Mouse (Mus musculus): ENCODE measurements around the gene Fblim1. TPM values are rescaled to one million over a fixed set of nuclear protein-coding genes. Genes with fewer than 3 reads are reported as not detected.

The Fblim1 gene
- polyA plus RNA-seq, 1 experiment from 2014 or later: 29.1 TPM

GRCm38 (mm10) chr4:141645988-141646387 lies 40.1 kb upstream of the Fblim1 start:
- H3K4me1 ChIP-seq (ENCODE audit: control insufficient read depth, insufficient read depth, low read length): peaks cover 13% of the 10 kb centered on the region
- H3K4me2 ChIP-seq (ENCODE audit: low read depth, low read length): no peak overlapping the region
- no peak overlapping the region for H3K27ac ChIP-seq (ENCODE audit: low read depth, low read length)
- no peak overlapping the region for H3K4me3 ChIP-seq (ENCODE audit: low read depth, low read length)
- H3K9ac ChIP-seq (replicated peaks; ENCODE audit: low read depth, low read length): no peak overlapping the region
- no peak for ATAC-seq (ENCODE audit: low read depth)
- no peaks in the 10 kb centered on the region for H3K27me3 ChIP-seq (ENCODE audit: control insufficient read depth, insufficient read depth, low read length)
- WGBS: 96% methylated on average over 8 of the region's 8 CpGs
- no peaks in the 10 kb centered on the region for H3K9me3 ChIP-seq (ENCODE audit: control insufficient read depth, low read length)
- H3K36me3 ChIP-seq (ENCODE audit: control insufficient read depth, insufficient read depth, low read length): peaks cover 8% of the 10 kb centered on the region; the same call in 1 of the 2 replicates

DNA sequence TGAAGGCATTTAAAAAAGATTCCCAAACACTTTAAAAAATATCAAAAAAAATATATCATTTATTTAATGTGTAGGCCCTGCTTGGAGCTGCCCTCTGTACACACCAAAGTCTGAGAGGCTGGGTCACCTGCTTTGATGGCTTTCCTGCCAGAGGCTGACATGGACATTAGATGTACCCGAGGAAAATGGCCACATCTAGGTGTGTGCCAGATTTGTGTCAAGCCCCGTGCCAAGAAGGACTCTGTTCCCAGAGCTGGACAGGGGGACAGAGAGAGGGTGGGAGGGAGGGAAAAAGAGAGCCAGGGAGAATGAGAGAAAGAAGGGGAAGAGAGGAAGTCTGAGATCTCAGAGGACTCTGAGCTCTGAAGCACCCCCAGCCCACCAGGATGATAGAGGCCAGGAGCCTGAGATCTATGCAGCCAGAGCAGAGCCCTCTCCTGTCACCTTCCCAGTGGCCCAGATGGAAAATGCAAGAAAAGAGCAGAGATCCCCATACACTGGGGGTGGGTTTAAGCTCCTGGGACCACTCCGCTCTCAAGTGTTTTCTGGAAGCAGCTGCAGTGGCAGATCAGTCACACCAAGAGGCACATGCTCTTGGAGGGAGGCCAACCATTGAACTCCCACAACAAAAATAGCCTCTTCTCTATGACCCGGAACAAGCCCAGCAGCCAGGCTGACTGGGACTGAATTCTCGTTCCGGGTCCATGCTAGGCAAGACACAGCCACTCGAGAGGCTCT lies 37.4 kb upstream of the Fblim1 start:
- no peak overlapping the region for H3K9ac ChIP-seq (replicated peaks; ENCODE audit: low read depth, low read length)
- no peaks in the 10 kb centered on the region for H3K27me3 ChIP-seq (ENCODE audit: control insufficient read depth, insufficient read depth, low read length)
- ATAC-seq (ENCODE audit: low read depth): peak; percentile 74; the same call in 1 of the 2 replicates
- H3K4me3 ChIP-seq (ENCODE audit: low read depth, low read length): no peak overlapping the region
- H3K4me2 ChIP-seq (ENCODE audit: low read depth, low read length): no peak overlapping the region
- H3K9me3 ChIP-seq (ENCODE audit: control insufficient read depth, low read length): no peaks in the 10 kb centered on the region
- WGBS: 38% methylated on average over 7 of the region's 7 CpGs
- peaks cover 9% of the 10 kb centered on the region for H3K4me1 ChIP-seq (ENCODE audit: control insufficient read depth, insufficient read depth, low read length)
- H3K36me3 ChIP-seq (ENCODE audit: control insufficient read depth, insufficient read depth, low read length): peaks cover 8% of the 10 kb centered on the region; the same call in 1 of the 2 replicates
- peak overlapping the region; percentile 46; the same call in 1 of the 2 replicates for H3K27ac ChIP-seq (ENCODE audit: low read depth, low read length)

DNA sequence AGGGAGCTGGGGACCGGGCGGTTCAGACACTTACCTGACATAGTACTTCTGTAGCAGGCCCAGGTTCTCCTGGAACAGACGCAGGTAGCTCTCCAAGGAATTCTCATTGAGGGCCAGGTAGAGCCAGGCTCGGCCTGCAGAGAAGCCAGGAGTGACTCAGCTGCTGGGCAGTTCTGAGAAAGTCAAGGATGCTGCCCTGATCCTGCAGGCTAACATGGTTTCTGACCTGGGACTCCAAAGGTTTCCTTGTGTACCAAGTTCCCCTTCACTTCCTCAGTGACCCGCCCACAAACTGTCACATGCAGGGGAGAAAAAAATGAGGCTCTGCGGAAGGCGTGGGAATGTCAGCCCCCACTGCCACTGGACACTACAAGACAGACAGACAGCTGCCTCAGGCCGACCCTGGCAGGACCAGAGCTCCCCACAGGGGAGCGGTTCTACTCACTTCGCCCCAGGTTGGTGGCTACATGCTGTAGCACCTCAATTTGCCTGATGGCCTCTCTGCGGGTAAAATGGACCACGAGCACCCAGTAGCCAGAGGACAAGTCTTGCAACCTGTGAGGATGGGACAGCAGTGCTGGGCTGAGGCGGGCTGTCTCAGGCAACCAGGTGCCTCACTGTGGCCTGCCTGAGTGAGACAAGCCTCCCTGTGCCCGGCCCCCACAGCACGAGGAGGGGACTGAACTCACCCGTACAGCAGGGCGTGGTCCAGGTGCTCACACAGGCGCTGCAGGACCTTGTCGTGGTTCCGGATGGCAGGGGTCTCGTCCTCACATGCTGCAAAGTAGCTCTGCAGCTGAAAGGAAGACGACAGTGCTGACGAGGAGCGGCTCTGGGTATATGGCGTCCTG lies 36.3 kb upstream of the Fblim1 start:
- no peak overlapping the region for H3K9ac ChIP-seq (replicated peaks; ENCODE audit: low read depth, low read length)
- H3K4me2 ChIP-seq (ENCODE audit: low read depth, low read length): no peak overlapping the region
- WGBS: 93% methylated on average over 25 of the region's 25 CpGs
- no peak for ATAC-seq (ENCODE audit: low read depth)
- peaks cover 9% of the 10 kb centered on the region for H3K4me1 ChIP-seq (ENCODE audit: control insufficient read depth, insufficient read depth, low read length)
- H3K27ac ChIP-seq (ENCODE audit: low read depth, low read length): 0 out of 2 replicates have a peak overlapping the region, but pooled peaks have one; percentile 4
- no peaks in the 10 kb centered on the region for H3K27me3 ChIP-seq (ENCODE audit: control insufficient read depth, insufficient read depth, low read length)
- no peak overlapping the region for H3K4me3 ChIP-seq (ENCODE audit: low read depth, low read length)
- peaks cover 12% of the 10 kb centered on the region for H3K36me3 ChIP-seq (ENCODE audit: control insufficient read depth, insufficient read depth, low read length)
- no peaks in the 10 kb centered on the region for H3K9me3 ChIP-seq (ENCODE audit: control insufficient read depth, low read length)

DNA sequence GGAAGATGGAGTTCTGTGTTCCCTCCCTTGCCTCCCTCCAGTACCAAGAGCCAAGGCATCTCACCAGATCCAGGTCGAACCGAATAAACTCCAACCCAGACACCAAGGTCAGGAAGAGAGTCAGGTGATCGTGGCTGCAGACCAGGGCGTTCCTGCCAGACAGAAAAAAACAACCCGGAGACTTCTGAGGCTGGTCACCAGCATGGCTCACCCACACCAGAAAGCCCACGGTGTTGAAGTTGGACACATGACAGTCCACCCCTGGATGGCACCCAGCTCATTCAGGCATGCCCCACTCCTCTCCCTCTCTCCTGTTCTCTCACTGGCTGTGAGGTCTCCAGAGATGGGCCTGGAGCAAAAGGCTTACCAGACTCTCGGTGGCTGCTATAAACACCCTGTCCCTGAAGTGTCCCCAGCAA lies 35.5 kb upstream of the Fblim1 start:
- Histone ChIP-seq H3K27ac (ENCODE audit: low read depth, low read length) (no peak overlapping the region), H3K36me3 (ENCODE audit: control insufficient read depth, insufficient read depth, low read length) (peaks cover 18% of the 10 kb centered on the region), H3K4me1 (ENCODE audit: control insufficient read depth, insufficient read depth, low read length) (peaks cover 9% of the 10 kb centered on the region), H3K4me2 (ENCODE audit: low read depth, low read length) (no peak overlapping the region), H3K9me3 (ENCODE audit: control insufficient read depth, low read length) (no peaks in the 10 kb centered on the region), H3K4me3 (ENCODE audit: low read depth, low read length) (no peak overlapping the region), H3K27me3 (ENCODE audit: control insufficient read depth, insufficient read depth, low read length) (no peaks in the 10 kb centered on the region), H3K9ac (replicated peaks; ENCODE audit: low read depth, low read length) (no peak overlapping the region)
- WGBS: 90% methylated on average over 7 of the region's 7 CpGs
- ATAC-seq (ENCODE audit: low read depth): no peak

DNA sequence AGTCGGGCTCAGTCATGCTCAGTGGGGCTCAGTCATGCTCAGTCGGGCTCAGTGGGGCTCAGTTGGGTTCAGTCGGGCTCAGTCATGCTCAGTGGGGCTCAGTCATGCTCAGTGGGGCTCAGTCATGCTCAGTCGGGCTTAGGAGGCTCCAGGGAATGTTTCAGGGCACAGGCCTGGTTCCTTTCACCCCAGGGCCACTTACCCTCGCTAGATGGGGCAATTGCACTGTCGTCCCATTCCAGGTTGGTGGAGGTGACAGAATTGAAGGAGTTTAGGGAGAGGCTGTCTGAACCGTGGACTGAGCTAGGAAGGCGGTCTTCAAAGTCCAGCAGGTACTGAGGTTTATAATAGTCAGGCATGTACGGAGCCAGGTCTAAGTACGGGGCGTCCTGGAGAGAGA lies 33.6 kb upstream of the Fblim1 start:
- 77% methylated on average over 11 of the region's 11 CpGs for WGBS
- Histone ChIP-seq H3K9me3 (ENCODE audit: control insufficient read depth, low read length) (no peaks in the 10 kb centered on the region), H3K9ac (replicated peaks; ENCODE audit: low read depth, low read length) (no peak overlapping the region), H3K36me3 (ENCODE audit: control insufficient read depth, insufficient read depth, low read length) (peaks cover 26% of the 10 kb centered on the region), H3K4me1 (ENCODE audit: control insufficient read depth, insufficient read depth, low read length) (peaks cover 9% of the 10 kb centered on the region), H3K4me2 (ENCODE audit: low read depth, low read length) (no peak overlapping the region), H3K27me3 (ENCODE audit: control insufficient read depth, insufficient read depth, low read length) (no peaks in the 10 kb centered on the region), H3K27ac (ENCODE audit: low read depth, low read length) (no peak overlapping the region), H3K4me3 (ENCODE audit: low read depth, low read length) (no peak overlapping the region)
- ATAC-seq (ENCODE audit: low read depth): no peak

DNA sequence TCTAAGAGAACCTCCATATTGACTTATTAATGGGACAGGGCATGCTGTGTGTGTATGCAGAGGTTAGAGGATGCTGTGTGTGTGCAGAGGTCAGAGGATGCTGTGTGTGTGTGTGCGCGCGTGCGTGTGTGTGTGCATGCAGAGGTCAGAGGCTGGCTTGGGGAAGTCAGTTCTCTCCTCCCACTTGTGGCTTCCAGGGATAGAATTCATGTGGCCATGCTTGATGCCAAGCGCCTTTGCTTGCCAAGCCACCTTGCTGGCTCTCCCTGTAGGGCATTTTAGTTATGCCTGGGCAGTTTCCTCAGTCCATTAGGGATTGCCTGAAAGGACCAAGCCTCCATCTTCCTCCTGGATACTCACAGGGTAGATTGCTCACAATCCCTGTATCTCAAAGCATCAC lies 30.8 kb upstream of the Fblim1 start:
- Histone ChIP-seq H3K9me3 (ENCODE audit: control insufficient read depth, low read length) (no peaks in the 10 kb centered on the region), H3K27me3 (ENCODE audit: control insufficient read depth, insufficient read depth, low read length) (no peaks in the 10 kb centered on the region), H3K9ac (replicated peaks; ENCODE audit: low read depth, low read length) (no peak overlapping the region), H3K4me2 (ENCODE audit: low read depth, low read length) (no peak overlapping the region), H3K4me3 (ENCODE audit: low read depth, low read length) (no peak overlapping the region), H3K4me1 (ENCODE audit: control insufficient read depth, insufficient read depth, low read length) (no peaks in the 10 kb centered on the region), H3K36me3 (ENCODE audit: control insufficient read depth, insufficient read depth, low read length) (peaks cover 40% of the 10 kb centered on the region), H3K27ac (ENCODE audit: low read depth, low read length) (no peak overlapping the region)
- WGBS: 95% methylated on average over 5 of the region's 5 CpGs
- ATAC-seq (ENCODE audit: low read depth): no peak

DNA sequence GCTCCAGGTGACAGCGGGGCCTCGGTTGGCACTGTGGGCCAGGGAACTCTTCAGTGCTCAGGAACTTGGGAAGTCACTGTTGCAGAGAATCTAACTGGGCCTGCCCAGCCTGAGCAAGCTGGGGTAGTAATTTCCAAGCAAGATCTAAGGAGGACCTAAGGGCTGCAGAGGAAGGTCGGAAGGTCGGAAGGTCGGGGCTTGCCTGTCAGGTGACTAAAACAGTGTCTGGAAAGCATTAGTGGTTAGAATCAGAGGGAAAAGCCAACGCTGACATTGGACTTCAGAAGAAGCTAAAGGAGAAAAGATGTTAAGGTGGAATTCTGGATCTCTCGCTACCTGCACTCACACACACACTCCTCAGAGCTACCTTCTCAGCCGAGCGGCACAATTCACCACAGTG lies 30.1 kb upstream of the Fblim1 start:
- H3K4me3 ChIP-seq (ENCODE audit: low read depth, low read length): no peak overlapping the region
- no peak overlapping the region for H3K4me2 ChIP-seq (ENCODE audit: low read depth, low read length)
- 91% methylated on average over 9 of the region's 9 CpGs for WGBS
- H3K27ac ChIP-seq (ENCODE audit: low read depth, low read length): no peak overlapping the region
- no peak overlapping the region for H3K9ac ChIP-seq (replicated peaks; ENCODE audit: low read depth, low read length)
- H3K9me3 ChIP-seq (ENCODE audit: control insufficient read depth, low read length): no peaks in the 10 kb centered on the region
- no peaks in the 10 kb centered on the region for H3K4me1 ChIP-seq (ENCODE audit: control insufficient read depth, insufficient read depth, low read length)
- H3K36me3 ChIP-seq (ENCODE audit: control insufficient read depth, insufficient read depth, low read length): peaks cover 40% of the 10 kb centered on the region
- no peak for ATAC-seq (ENCODE audit: low read depth)
- H3K27me3 ChIP-seq (ENCODE audit: control insufficient read depth, insufficient read depth, low read length): no peaks in the 10 kb centered on the region

GRCm38 (mm10) chr4:141632111-141632873 lies 26.4 kb upstream of the Fblim1 start:
- no peaks in the 10 kb centered on the region for H3K4me1 ChIP-seq (ENCODE audit: control insufficient read depth, insufficient read depth, low read length)
- no peaks in the 10 kb centered on the region for H3K27me3 ChIP-seq (ENCODE audit: control insufficient read depth, insufficient read depth, low read length)
- no peak overlapping the region for H3K27ac ChIP-seq (ENCODE audit: low read depth, low read length)
- peaks cover 69% of the 10 kb centered on the region for H3K36me3 ChIP-seq (ENCODE audit: control insufficient read depth, insufficient read depth, low read length)
- no peak overlapping the region for H3K9ac ChIP-seq (replicated peaks; ENCODE audit: low read depth, low read length)
- H3K9me3 ChIP-seq (ENCODE audit: control insufficient read depth, low read length): no peaks in the 10 kb centered on the region
- ATAC-seq (ENCODE audit: low read depth): no peak
- H3K4me3 ChIP-seq (ENCODE audit: low read depth, low read length): no peak overlapping the region
- no peak overlapping the region for H3K4me2 ChIP-seq (ENCODE audit: low read depth, low read length)
- WGBS: 91% methylated on average over 21 of the region's 21 CpGs
